Mouse (Mus musculus) stomach, postnatal 0 days (tissue): Measurements from ENCODE around the gene Gal3st2c.

Experiments used
- CTCF ChIP-seq: IDR thresholded peaks from 2 replicates; pipeline ENCODE4 v1.5.1; 2016; ENCODE audit warnings: antibody characterized with exemption, low read depth, mild to moderate bottlenecking, moderate library complexity
- EP300 ChIP-seq: optimal IDR thresholded peaks from 2 replicates; pipeline ENCODE3; 2016; ENCODE audit warnings: antibody characterized with exemption

DNA sequence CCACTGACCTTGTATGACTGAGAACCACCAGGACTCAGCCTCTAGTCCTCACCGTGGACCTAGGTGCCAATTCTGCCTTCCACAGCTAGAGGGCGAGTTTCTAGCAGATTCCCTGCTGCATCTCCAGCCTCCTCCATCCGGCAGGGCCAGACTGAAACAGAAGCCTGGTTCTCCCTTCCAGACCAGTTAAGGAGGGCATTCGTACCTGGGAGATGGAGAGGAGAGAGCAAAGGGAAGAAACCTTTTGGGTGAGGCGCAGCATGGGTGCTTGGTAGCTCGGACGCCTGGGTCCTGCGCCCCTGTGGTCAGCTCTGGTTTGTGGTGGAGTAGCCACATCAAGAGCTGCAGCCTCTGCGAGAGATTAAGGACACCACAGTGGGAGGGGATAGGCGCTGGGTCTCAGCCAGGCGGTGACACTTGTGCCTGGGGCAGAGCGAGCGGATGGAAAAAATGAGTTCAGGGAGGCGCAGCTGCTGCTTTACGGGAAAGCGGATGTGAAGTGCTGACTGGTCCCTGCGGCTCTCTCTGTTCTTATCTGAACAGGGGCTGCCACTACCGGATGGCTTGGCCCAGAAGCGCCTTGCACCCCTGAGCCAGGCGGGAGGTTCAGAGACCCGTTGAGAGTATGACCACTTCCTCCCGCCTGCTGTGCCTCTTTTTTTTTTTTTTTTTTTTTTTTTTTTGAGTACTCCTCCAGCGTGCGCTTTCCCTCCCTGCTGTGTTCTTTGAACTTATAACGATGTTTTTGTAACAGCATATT is 44.9 kb downstream of the Gal3st2c start:
- TF ChIP-seq CTCF (peak; percentile 89), EP300 (no peak)
